Mouse (Mus musculus) small intestine, adult 2 months (tissue): ENCODE measurements at regions not wholly inside any gene's neighbourhood (a gene's known extent, or its start where the extent isn't known, plus 50 kb on each side); places are given as distances from the start of the nearest gene placed in this dataset.

Experiments
- CTCF ChIP-seq: fragments of 200-500 bp; IDR thresholded peaks from 2 replicates; pipeline ENCODE4 v1.5.1; 2012; ENCODE audit warnings: low read depth, mild to moderate bottlenecking, control low read depth, inconsistent platforms, low read length, moderate library complexity, mixed read lengths; ENCODE audit not compliant: insufficient replicate concordance, insufficient read length; ENCODE audit errors: extremely low read depth
- POLR2A ChIP-seq: fragments of 200-500 bp; IDR thresholded peaks from 2 replicates; pipeline ENCODE4 v1.6.1; 2012; ENCODE audit warnings: low read depth, mild to moderate bottlenecking, control low read depth, inconsistent platforms, low read length, moderate library complexity

DNA sequence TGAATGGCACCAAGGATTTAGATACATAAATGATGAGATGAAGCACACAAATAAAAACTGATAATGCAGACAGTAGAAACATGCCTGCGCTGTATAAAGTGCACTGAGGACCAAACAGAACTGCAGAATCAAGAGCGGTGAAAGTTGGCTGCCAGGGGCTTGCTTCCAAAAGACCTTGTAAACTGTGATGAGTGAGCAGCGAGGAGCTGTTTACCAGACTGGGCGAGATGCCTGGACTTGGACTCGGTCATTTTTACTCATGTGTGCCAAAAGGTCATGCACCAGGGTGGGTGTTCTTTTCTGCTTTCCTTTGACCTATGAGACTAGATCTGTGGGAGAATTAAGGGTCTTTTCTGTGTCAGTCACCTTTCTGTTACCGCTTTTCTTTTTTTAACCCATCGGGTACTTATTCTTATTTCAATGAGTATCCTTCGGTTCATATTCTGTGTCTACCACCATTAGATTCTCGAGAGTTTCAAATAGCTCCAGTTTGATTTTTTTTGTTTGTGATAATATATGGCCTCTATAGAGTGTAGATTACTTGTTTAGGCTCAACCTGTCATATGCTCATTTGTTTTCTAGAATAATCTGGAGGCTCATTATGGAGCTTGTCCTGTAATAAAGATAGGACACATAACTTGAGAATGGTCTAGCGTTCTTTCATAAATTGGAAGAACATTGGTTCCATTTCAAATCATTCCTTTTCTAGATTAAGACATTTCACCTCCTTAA lies 226.3 kb upstream of the Zfp770 start:
- TF ChIP-seq CTCF (no peak), POLR2A (no peak)
